Mouse (Mus musculus) mesoderm, embryonic 11.5 days (tissue): ENCODE measurements around the gene Pdcd1lg2.
"Not testable (repeated sequence)": the region's sequence is repeated elsewhere in the genome, so short reads cannot be mapped to it uniquely, and the experiment has no call there.

Experiments used
- DNase-seq: peaks from one replicate; pipeline ENCODE4 v3.0.0-alpha.2; 2012; ENCODE audit warnings: low read depth, low spot score

The Pdcd1lg2 gene

GRCm38 (mm10) chr19:29383368-29383767 lies 27.4 kb upstream of the Pdcd1lg2 start:
- no peak for DNase-seq

GRCm38 (mm10) chr19:29384412-29384811 lies 26.3 kb upstream of the Pdcd1lg2 start:
- DNase-seq, result no peak

GRCm38 (mm10) chr19:29384994-29385393 lies 25.7 kb upstream of the Pdcd1lg2 start:
- no peak for DNase-seq

GRCm38 (mm10) chr19:29385822-29386221 lies 24.9 kb upstream of the Pdcd1lg2 start:
- DNase-seq, result no peak

GRCm38 (mm10) chr19:29388818-29389217 lies 21.9 kb upstream of the Pdcd1lg2 start:
- DNase-seq, result no peak

- no peak for DNase-seq
Observed at GRCm38 (mm10) chr19:29390483-29390882, 20.2 kb upstream of the Pdcd1lg2 start.

- no peak for DNase-seq
Observed at GRCm38 (mm10) chr19:29391279-29391678, 19.4 kb upstream of the Pdcd1lg2 start.

GRCm38 (mm10) chr19:29393333-29393732 lies 17.4 kb upstream of the Pdcd1lg2 start:
- DNase-seq, result no peak

- DNase-seq, result no peak
Observed at GRCm38 (mm10) chr19:29394721-29395120, 16.0 kb upstream of the Pdcd1lg2 start.

GRCm38 (mm10) chr19:29396353-29396752 lies 14.4 kb upstream of the Pdcd1lg2 start:
- DNase-seq, result no peak

GRCm38 (mm10) chr19:29399786-29400185 lies 10.9 kb upstream of the Pdcd1lg2 start:
- no peak for DNase-seq

- DNase-seq, result no peak
Observed at GRCm38 (mm10) chr19:29400466-29400865, 10.3 kb upstream of the Pdcd1lg2 start.

GRCm38 (mm10) chr19:29402621-29403020 lies 8.1 kb upstream of the Pdcd1lg2 start:
- DNase-seq, result no peak

GRCm38 (mm10) chr19:29403251-29403650 lies 7.5 kb upstream of the Pdcd1lg2 start:
- no peak for DNase-seq

GRCm38 (mm10) chr19:29405388-29405787 lies 5.3 kb upstream of the Pdcd1lg2 start:
- no peak for DNase-seq

GRCm38 (mm10) chr19:29406042-29407017 lies 4.4 kb upstream of the Pdcd1lg2 start:
- DNase-seq, result no peak

GRCm38 (mm10) chr19:29412476-29413420 lies 2.0 kb downstream of the Pdcd1lg2 start:
- DNase-seq, result peak; percentile 56

GRCm38 (mm10) chr19:29414513-29414912 lies 3.8 kb downstream of the Pdcd1lg2 start:
- no peak for DNase-seq

GRCm38 (mm10) chr19:29414917-29415316 lies 4.2 kb downstream of the Pdcd1lg2 start:
- DNase-seq, result not testable (repeated sequence)

GRCm38 (mm10) chr19:29416393-29416902 lies 5.7 kb downstream of the Pdcd1lg2 start:
- no peak for DNase-seq

- DNase-seq, result no peak
Observed at GRCm38 (mm10) chr19:29417188-29417587, 6.5 kb downstream of the Pdcd1lg2 start.

GRCm38 (mm10) chr19:29417894-29418293 lies 7.2 kb downstream of the Pdcd1lg2 start:
- DNase-seq, result no peak
